Mouse (Mus musculus): Measurements from ENCODE around the gene Grin2a. TPM values are rescaled to one million over a fixed set of nuclear protein-coding genes. Genes with fewer than 3 reads are reported as not detected.

Gene Grin2a
- total and polyA plus RNA-seq, 3 experiments = not detected

GRCm38 (mm10) chr16:9602579-9602978 is 392.8 kb downstream of the Grin2a start:
- TF ChIP-seq HCFC1 (IDR thresholded peaks at IDR 0.05; ENCODE audit: low read depth, low read length) = no peak
- no peak for TF ChIP-seq TBP (IDR thresholded peaks at IDR 0.05; ENCODE audit: low read depth, low read length)
- TF ChIP-seq MEF2A (IDR thresholded peaks at IDR 0.05; ENCODE audit: extremely low read depth, insufficient replicate concordance, low read depth, low read length, poor library complexity, severe bottlenecking) = no peak
- Histone ChIP-seq H3K27ac (ENCODE audit: control insufficient read depth, low read depth, low read length) (no peak overlapping the region), H3K4me3 (ENCODE audit: control insufficient read depth in 1 of 2, insufficient read depth in 1 of 2, low read depth in 2 of 2, low read length in 2 of 2) (no peak overlapping the region), H3K4me1 (ENCODE audit: control insufficient read depth in 1 of 2, insufficient read depth in 2 of 2, low read length in 2 of 2) (no peaks in the 10 kb centered on the region), H3K36me3 (ENCODE audit: control insufficient read depth in 1 of 2, insufficient read depth in 2 of 2, low read length in 2 of 2) (no peaks in the 10 kb centered on the region), H3K9ac (ENCODE audit: control insufficient read depth, low read depth, low read length, poor library complexity, severe bottlenecking) (no peak overlapping the region), H3K79me2 (ENCODE audit: control insufficient read depth, insufficient read depth, low read length, poor library complexity) (no peaks in the 10 kb centered on the region), H3K27me3 (ENCODE audit: control insufficient read depth in 1 of 2, insufficient read depth in 2 of 2, low read length in 2 of 2) (no peaks in the 10 kb centered on the region), H3K9me3 (replicated peaks; ENCODE audit: insufficient read depth, low read length) (no peaks in the 10 kb centered on the region)
- no peak for DNase-seq (ENCODE audit: low read depth, low spot score)

GRCm38 (mm10) chr16:9589176-9589575 is 406.2 kb downstream of the Grin2a start:
- no peak for DNase-seq (ENCODE audit: low read depth, low spot score)
- Histone ChIP-seq H3K4me1 (ENCODE audit: control insufficient read depth in 1 of 2, insufficient read depth in 2 of 2, low read length in 2 of 2) (no peaks in the 10 kb centered on the region), H3K9ac (ENCODE audit: control insufficient read depth, low read depth, low read length, poor library complexity, severe bottlenecking) (no peak overlapping the region), H3K27me3 (ENCODE audit: control insufficient read depth in 1 of 2, insufficient read depth in 2 of 2, low read length in 2 of 2) (no peaks in the 10 kb centered on the region), H3K36me3 (ENCODE audit: control insufficient read depth in 1 of 2, insufficient read depth in 2 of 2, low read length in 2 of 2) (no peaks in the 10 kb centered on the region), H3K79me2 (ENCODE audit: control insufficient read depth, insufficient read depth, low read length, poor library complexity) (no peaks in the 10 kb centered on the region), H3K4me3 (ENCODE audit: control insufficient read depth in 1 of 2, insufficient read depth in 1 of 2, low read depth in 2 of 2, low read length in 2 of 2) (no peak overlapping the region), H3K9me3 (replicated peaks; ENCODE audit: insufficient read depth, low read length) (no peaks in the 10 kb centered on the region), H3K27ac (ENCODE audit: control insufficient read depth, low read depth, low read length) (no peak overlapping the region)
- no peak for TF ChIP-seq JUND (IDR thresholded peaks at IDR 0.05; ENCODE audit: low read depth, low read length)
- TF ChIP-seq MAFK (IDR thresholded peaks at IDR 0.05; ENCODE audit: borderline replicate concordance, low read depth, low read length) = no peak
- TF ChIP-seq ELF1 (IDR thresholded peaks at IDR 0.05; ENCODE audit: low read depth, low read length) = no peak
- no peak for TF ChIP-seq POLR2A (IDR thresholded peaks at IDR 0.05; ENCODE audit: control insufficient read depth in 1 of 2, insufficient read depth in 1 of 2, low read depth in 1 of 2, low read length in 2 of 2, poor library complexity in 1 of 2)
- no peak for TF ChIP-seq ZC3H11A (IDR thresholded peaks at IDR 0.05; ENCODE audit: low read depth, low read length)
- no peak for TF ChIP-seq GABPA (IDR thresholded peaks at IDR 0.05; ENCODE audit: low read depth, low read length)
- no peak for TF ChIP-seq HCFC1 (IDR thresholded peaks at IDR 0.05; ENCODE audit: low read depth, low read length)
- no peak for TF ChIP-seq ZNF384 (IDR thresholded peaks at IDR 0.05; ENCODE audit: low read depth, low read length)
- TF ChIP-seq POLR2AphosphoS2 (IDR thresholded peaks at IDR 0.05; ENCODE audit: low read length) = no peak
- TF ChIP-seq UBTF (IDR thresholded peaks at IDR 0.05; ENCODE audit: borderline replicate concordance, insufficient read depth, low read depth, low read length) = no peak
- no peak for TF ChIP-seq RAD21 (IDR thresholded peaks at IDR 0.05; ENCODE audit: low read depth, low read length)
- TF ChIP-seq ZKSCAN1 (IDR thresholded peaks at IDR 0.05; ENCODE audit: low read depth, low read length) = no peak
- no peak for TF ChIP-seq TBP (IDR thresholded peaks at IDR 0.05; ENCODE audit: low read depth, low read length)
- TF ChIP-seq ZMIZ1 (IDR thresholded peaks at IDR 0.05; ENCODE audit: low read depth, low read length) = no peak
- no peak for TF ChIP-seq SIN3A (IDR thresholded peaks at IDR 0.05; ENCODE audit: low read length)

Measured in MEL (cell line).